Mouse (Mus musculus) CH12.LX (cell line): ENCODE data around the gene Rab37.
A peak's percentile ranks its signal among the peaks of the same experiment; 100 is the strongest.

Experiments
- CHD2 ChIP-seq: IDR thresholded peaks from 2 replicates; pipeline ENCODE4 v1.6.1; 2011; ENCODE audit warnings: low read length, improper control_type of control experiment
- CTCF ChIP-seq, 2 experiments: IDR thresholded peaks in 1 of 2; conservative IDR thresholded peaks in 1 of 2; 2 replicates each; pipeline ENCODE4 v1.5.1; 2011 to 2012; ENCODE audit warnings: low read depth in 2 of 2, low read length in 2 of 2, improper control_type of control experiment in 1 of 2, inconsistent platforms in 1 of 2, mild to moderate bottlenecking in 1 of 2, moderate library complexity in 1 of 2
- MAZ ChIP-seq: IDR thresholded peaks from 2 replicates; pipeline ENCODE4 v1.6.1; 2012; ENCODE audit warnings: low read depth, mild to moderate bottlenecking, inconsistent platforms, low read length, improper control_type of control experiment, moderate library complexity
- NRF1 ChIP-seq: IDR thresholded peaks from 2 replicates; pipeline ENCODE4 v1.6.1; 2014; ENCODE audit warnings: low read depth, mild to moderate bottlenecking, inconsistent platforms, low read length, improper control_type of control experiment, moderate library complexity
- POLR2A ChIP-seq: IDR thresholded peaks from 2 replicates; pipeline ENCODE4 v1.6.1; 2011; ENCODE audit warnings: low read depth, mild to moderate bottlenecking, improper control_type of control experiment, low read length
- POLR2AphosphoS2 ChIP-seq: IDR thresholded peaks from 2 replicates; pipeline ENCODE4 v1.6.1; 2011; ENCODE audit warnings: low read depth, low read length, improper control_type of control experiment
- UBTF ChIP-seq: IDR thresholded peaks from 2 replicates; pipeline ENCODE4 v1.6.1; 2012; ENCODE audit warnings: low read depth, mild to moderate bottlenecking, inconsistent platforms, low read length, improper control_type of control experiment, moderate library complexity
- ZMIZ1 ChIP-seq: IDR thresholded peaks from 2 replicates; pipeline ENCODE4 v1.6.1; 2012; ENCODE audit warnings: low read depth, mild to moderate bottlenecking, inconsistent platforms, low read length, improper control_type of control experiment

DNA sequence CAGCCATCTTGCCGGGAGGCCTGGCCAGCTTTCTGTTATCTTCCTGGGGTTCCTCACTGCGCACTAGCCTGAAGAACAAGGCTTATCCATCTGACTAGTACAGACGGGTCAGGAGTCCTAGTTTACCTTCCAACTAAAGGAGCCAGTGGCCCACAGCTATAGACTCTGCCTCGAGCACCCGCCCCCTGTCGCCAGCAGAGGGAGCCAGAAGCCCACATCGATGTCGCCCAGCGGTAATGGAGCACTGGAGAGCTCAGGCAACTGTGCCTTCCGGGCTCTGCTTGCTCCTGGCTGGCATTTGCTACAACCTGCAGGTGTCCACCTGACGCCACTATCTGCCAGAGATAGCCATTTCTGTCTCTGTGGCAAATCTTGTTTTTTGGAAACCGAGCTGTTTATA, 111.1 kb downstream of the Rab37 start:
- TF ChIP-seq CTCF (conservative IDR thresholded peaks at IDR 0.05 in 1 of 2, IDR thresholded peaks at IDR 0.05 in 1 of 2; ENCODE audit: low read depth in 2 of 2, low read length in 2 of 2) = peak; percentile 88 to 99
- no peak for TF ChIP-seq POLR2A
- no peak for TF ChIP-seq UBTF
- TF ChIP-seq MAZ = 0 out of 2 replicates have a peak, but pooled peaks have one; percentile 20
- TF ChIP-seq NRF1 = peak; percentile 23; the same call in 1 of the 2 replicates
- TF ChIP-seq POLR2AphosphoS2 = no peak
- TF ChIP-seq ZMIZ1 = no peak
- no peak for TF ChIP-seq CHD2
